Mouse (Mus musculus): ENCODE data around the gene Ccin. TPM values are rescaled to one million over a fixed set of nuclear protein-coding genes. Genes with fewer than 3 reads are reported as not detected.

Ccin gene
- under 1 TPM; 0.12 to 0.22 TPM for total RNA-seq (2021)

- DNase-seq: peak in 1 of 2 experiments; percentile 26
- intact Hi-C loops (cut with DNase I): loop anchor here (5.0 kb wide), 1 partner anchor 221 kb away; no protein-coding TSS in a partner anchor
Observed at GRCm38 (mm10) chr4:43983181-43983580, at the start of gene Ccin. TSS of gene Ccin (plus strand) at chr4:43983483.

DNA sequence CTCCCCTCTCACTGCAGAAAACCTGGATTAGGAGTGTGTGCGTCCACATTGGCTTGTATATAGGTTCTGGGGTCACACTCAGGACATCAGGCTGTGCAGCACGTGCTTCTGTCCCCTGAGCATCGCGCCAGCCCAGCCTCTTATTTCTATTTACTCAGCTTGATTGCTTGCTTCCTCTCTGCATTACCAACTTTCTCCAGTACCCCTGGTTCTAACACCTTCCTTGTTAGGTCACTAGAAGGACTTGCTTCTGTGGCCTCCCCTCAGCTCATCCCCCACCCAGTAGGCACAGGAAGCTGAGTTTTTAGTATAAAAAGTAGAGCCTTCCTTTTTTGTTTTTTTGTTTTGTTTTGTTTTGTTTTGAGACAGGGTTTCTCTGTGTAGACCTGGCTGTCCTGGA is 47.1 kb upstream of the Ccin start:
- intact Hi-C loops (cut with DNase I): no loop called here
- DNase-seq: no peak

GRCm38 (mm10) chr4:43936749-43937674 is 46.3 kb upstream of the Ccin start:
- DNase-seq: no peak
- intact Hi-C loops (cut with DNase I): no loop called here

DNA sequence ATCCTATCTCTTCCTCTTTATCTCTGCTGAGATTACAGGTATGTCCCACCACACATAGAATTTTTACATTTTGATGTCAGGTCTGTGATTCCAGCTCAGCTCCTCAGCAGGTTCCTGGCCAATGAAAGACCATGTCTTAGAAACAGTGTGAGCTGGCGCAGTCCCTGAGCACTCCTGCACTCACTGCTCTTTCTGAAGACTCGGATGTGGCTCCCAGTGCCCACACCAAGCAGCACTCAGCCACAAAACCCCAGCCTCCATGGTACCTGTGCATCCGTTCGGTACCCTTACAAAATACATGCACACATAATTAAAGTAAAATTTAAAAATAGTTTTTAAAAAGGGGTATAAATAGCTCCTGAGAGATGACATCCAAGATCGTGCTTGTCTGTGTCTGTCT is 42.0 kb upstream of the Ccin start:
- intact Hi-C loops (cut with DNase I): no loop called here
- no peak for DNase-seq

GRCm38 (mm10) chr4:43942421-43942820 is 40.9 kb upstream of the Ccin start:
- intact Hi-C loops (cut with DNase I): no loop called here
- no peak for DNase-seq

DNA sequence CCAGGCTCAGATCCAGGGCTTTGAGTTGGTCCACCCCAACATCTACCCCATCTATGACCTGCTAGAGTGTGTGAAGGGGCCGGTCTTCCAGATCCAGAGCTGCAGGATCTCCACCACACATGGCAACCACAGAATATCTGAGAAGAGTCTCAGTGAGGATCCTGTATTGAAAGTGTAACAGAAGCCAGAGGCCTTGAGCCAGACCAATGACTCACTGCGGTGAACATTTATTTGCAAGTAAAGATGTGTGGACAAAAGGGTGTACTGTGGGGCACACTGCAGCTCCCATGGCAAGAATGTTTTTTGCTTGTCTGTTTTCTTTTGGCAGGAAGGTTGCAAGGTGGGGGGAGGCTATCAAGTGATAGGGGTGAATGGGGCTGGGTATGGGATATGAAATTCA is 35.7 kb upstream of the Ccin start:
- intact Hi-C loops (cut with DNase I): no loop called here
- DNase-seq: no peak

GRCm38 (mm10) chr4:43957292-43957845 is 25.9 kb upstream of the Ccin start, which contains the start of gene Glipr2:
TSS of gene Glipr2 (plus strand) at chr4:43957401.
- intact Hi-C loops (cut with DNase I): loop anchor here (1.0 to 2.0 kb wide), 2 partner anchors 21 to 31 kb away; no protein-coding TSS in a partner anchor
- DNase-seq: peak; percentile 90 to 92

DNA sequence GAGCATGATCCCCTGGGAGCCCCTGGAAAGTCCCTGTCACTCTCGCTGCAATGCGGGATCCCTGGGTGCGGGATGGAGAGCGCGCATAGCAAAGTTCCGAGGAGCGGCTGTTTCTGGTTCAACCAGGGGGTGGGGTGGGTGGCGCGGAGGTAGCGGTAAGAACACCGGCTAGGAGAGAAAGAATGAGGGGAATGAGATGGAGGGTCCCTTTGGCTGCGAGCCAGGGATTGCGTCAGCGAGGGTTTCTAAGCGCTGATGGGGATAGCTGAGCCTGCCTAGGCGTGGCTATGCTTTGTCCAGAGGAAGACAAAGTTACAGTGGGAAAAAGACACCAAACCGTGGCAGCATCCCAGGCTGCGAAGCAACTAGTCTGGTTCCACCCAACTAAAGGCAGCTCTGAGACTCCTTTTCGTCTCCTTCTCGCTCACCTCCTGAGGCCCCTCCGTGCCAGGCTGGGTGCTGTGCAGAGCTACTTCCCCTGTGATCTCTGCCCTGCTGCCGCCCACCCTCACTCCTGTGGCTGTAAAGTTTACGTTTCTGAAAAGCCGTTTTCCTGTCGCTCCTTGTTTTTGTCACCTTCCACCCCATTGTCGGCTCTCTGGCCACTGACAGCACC is 25.3 kb upstream of the Ccin start:
- DNase-seq: peak; percentile 71 to 74
- intact Hi-C loops (cut with DNase I): loop anchor here (1.0 to 2.0 kb wide), 2 partner anchors 20 to 31 kb away; no protein-coding TSS in a partner anchor

GRCm38 (mm10) chr4:43959523-43960179 is 23.6 kb upstream of the Ccin start:
- no peak for DNase-seq

GRCm38 (mm10) chr4:43960207-43960606 is 23.1 kb upstream of the Ccin start:
- no peak for DNase-seq
- intact Hi-C loops (cut with DNase I): no loop called here

More at GRCm38 (mm10) chr4:43959523-43960179, 23.6 kb upstream of the Ccin start:
- intact Hi-C loops (cut with DNase I): no loop called here

- intact Hi-C loops (cut with DNase I): no loop called here
- DNase-seq: peak in 1 of 2 experiments; percentile 46
Observed at GRCm38 (mm10) chr4:43964326-43964833, 18.9 kb upstream of the Ccin start.

- intact Hi-C loops (cut with DNase I): no loop called here
- DNase-seq: no peak
Observed at GRCm38 (mm10) chr4:43964951-43965684, 18.2 kb upstream of the Ccin start.

DNA sequence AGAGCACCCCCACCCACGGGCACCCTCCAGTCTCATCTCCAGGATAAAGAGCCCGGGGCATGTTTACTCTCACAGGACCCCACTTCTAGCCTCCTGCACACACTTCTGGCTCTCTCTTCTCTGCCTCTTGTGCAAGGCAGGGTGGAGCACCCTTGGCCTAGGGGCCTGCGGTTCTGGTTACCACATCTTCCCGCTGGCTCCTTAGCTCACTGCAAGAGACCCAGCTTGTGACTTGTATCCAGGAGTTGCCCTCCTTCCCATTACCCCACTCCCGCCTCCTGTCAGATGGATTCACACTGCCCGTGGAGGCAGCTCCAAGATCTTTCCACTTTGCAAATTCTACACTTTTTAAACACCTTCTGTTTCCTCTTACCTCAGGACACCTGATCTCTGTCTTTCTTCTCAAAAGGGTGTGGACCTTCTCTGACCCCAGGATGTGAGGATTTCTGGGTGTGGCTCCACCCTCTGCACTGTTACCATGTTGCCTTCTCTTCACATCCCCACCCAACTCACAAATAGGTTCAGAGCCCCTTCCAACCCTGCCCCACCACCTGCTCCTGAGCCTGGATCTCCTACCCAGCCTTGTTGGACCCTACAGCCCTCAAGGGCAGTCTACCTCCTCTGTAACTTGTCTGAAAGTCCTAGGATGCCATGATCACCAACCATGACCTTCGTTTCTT is 17.3 kb upstream of the Ccin start:
- no peak for DNase-seq
- intact Hi-C loops (cut with DNase I): no loop called here

- intact Hi-C loops (cut with DNase I): no loop called here
- peak; percentile 81 for DNase-seq
Observed at GRCm38 (mm10) chr4:43968650-43969049, 14.6 kb upstream of the Ccin start.

GRCm38 (mm10) chr4:43969373-43969772 is 13.9 kb upstream of the Ccin start:
- intact Hi-C loops (cut with DNase I): no loop called here
- DNase-seq: peak in 1 of 2 experiments; percentile 36

GRCm38 (mm10) chr4:43970393-43971330 is 12.6 kb upstream of the Ccin start:
- DNase-seq: no peak
- intact Hi-C loops (cut with DNase I): no loop called here

DNA sequence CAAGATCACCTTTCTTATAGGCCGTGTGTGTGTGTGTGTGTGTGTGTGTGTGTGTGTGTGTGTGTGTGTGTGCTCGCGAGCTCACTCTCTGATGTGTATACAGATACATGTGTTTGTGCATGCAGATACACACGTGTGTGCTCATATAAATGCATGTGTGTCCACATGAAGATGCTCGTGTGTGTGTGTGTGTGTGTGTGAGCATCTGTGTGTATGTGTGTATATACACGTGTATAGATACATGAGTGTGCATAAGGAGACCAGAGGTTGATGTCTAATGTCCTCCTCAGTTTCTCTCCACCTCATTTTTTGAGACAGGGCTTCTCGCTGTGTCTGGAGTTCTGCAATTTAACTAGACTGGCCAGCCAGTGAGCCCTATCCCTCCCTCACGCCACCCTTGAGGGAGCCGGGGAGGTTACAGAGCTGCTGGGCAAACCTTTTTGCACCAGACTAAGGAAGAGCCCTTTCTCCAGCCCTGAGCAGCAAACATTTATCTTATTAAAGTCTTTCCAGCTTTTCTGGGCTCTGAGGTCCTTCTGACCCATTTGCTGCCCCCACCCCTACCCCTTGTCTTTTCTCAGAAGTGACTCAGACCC is 11.6 kb upstream of the Ccin start:
- no peak for DNase-seq
- intact Hi-C loops (cut with DNase I): no loop called here

GRCm38 (mm10) chr4:43972137-43972591 is 11.1 kb upstream of the Ccin start:
- intact Hi-C loops (cut with DNase I): no loop called here
- peak; percentile 57 to 69 for DNase-seq
